Mouse (Mus musculus) effector memory CD4-positive, alpha-beta T cell, adult 5 months (primary cell): ENCODE data around the gene Traf4. TPM values are rescaled to one million over a fixed set of nuclear protein-coding genes. Genes with fewer than 3 reads are reported as not detected.

ENCODE experiments used
- polyA plus RNA-seq: library from polyadenylated mRNA; unstranded; fragments of 100-300 nt; shearing (Covaris generic); gene quantifications from one replicate; pipeline ENCODE4 v1.2.1, GENCODE M21; 2017

Gene Traf4
- 108 TPM for polyA plus RNA-seq

DNA sequence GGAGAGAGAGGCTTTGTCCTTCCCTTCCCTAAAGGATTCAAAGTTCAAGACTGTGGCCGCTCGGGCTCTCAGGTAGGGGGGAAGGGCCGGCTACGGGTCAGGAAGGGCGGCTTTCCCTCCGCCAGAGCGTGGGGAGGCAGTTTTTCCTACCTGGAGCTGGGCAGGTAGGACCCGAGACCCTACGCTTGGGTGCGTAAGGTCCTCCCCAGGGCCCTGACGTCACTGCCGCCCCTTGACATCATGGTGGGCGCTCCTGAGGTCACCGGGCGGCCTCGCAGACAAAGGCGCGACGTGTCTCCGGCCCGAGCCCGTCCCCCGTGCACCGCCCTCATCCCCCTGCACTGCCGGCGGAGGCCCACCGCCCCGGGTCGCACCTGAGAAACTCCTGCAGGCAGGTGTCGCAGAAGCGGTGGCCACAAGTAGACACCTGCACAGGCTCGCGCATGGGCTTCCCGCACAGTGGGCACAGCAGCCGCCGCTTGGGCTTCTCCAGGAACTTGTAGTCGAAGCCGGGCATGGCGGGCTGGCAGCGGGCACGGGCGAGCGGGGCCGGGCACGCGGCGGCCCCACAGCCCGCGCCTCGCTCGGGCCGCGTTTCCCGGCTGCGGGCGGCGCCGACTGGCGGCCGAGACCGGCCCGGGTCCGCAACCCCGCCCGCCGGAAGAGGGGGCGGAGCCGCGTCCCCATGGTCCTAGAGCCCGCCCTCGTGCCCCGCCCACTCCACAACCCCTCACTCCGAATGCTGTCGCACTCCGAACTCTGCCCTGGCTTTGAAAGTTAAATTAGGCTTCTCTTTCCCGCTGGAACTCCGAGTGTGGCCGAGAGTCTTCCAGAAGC, at the start of gene Traf4:
Traf4 (minus strand) TSS at position 666 of the 837 bp plus-strand sequence.

DNA sequence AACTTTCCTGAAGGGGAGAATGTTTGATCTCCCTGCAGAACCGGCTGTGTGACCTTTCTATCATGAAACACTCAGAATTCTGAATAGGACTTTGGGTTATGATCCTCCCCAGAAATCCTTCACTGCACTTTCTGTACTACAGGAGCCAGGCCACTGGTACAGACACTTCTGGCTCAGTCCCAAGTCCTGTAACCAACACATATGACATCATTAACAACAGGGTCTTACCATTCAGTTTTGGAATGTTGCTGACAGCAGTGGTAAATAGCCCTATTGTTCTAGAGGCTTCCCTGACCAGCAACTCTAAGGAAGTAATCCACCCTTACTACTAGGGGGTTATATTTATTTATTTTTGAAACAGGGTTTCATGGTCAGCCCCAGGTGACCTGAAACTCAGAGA, 27.7 kb upstream of the Traf4 start, which contains the start of gene Proca1:
Proca1 (plus strand) TSS at position 280 of the 400 bp plus-strand sequence.

DNA sequence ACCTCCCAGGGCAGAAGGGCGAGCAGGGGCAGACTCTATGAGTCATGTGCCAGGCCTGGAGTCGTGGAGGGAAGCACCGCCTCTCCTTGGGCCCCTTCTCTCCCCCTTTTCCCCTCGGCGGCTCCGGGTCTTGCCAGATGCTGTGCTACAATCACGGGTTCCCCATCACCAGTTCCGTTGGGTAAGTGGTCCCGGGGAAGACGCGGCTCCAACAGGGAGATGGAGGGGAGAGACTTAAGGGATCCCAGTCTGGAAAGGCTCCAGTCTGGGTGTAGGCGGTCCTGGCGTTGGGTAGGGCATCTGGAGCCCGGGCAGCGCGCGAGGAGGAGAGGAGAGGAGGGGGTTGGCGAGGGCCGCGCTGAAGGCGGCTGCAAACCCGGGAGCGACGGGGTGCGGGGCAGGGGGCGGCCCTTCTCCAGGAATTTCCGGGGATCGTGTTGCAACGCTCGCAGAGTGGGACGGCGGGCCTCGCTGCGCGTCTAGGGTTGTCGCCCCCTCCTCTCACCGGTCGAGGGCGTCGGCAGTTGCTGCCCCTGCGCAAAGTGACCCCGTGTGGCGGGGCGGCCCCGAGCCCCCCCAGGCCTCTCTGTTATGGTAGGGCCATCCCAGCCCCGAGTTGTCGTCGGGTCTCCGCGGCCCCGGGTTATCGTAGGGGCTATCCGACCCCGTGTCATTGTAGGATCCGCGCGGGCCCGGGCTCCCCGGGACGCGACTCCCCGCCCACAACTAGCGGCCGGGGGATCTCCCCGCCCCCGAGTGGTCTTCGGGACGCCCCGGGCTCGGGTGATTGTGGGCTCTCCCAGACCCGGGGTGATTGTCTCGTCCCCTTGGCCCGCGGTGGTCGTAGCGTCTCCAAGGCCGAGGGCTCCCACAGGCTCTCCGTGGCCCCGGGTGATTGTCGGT, 23.2 kb upstream of the Traf4 start, which contains the start of gene Rab34:
Rab34 (plus strand) TSS at position 100 of the 903 bp plus-strand sequence.

DNA sequence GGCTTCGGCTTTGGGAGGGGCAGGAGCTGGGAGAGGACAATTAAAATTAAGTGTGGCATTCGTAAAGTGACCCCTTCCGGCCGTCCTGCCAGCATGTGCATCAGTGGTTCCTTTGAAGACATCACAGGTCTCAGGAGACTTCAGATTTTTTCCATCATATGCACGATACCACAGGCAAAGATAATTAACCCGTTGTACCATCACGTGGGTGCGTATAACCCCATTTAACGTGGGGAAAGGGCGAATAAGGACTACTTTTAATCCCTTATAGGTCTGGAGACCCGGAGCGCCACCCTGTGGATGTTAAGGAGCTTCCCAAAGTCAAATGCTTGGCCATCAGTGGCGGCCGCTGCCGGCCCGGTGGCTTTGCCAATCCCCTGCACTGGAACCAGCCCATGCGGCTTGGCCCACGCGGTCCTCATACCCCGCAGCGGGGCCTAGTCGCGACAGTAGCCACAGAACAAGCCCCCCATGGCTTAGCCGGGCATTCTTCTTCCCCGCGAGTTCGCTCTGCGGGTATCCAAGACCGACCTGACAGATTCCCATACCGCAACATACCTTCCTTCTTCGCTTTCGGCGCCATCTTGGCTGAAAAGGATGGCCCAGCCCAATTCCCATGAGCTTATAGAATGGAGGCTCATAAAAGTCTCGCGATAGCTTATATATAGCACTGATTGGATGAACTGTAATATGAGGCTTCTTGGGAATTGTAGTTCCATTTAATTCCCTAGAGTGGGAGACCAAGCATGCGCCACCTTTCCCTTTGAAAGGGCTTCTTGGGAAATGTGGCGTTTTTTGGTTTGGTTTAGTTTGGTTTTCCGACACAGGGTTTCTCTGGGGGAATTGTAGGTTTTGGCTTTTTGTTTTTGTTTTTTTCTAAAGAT, 17.8 kb upstream of the Traf4 start, which contains the start of gene Rpl23a:
Rpl23a (minus strand) TSS at position 624 of the 884 bp plus-strand sequence.

DNA sequence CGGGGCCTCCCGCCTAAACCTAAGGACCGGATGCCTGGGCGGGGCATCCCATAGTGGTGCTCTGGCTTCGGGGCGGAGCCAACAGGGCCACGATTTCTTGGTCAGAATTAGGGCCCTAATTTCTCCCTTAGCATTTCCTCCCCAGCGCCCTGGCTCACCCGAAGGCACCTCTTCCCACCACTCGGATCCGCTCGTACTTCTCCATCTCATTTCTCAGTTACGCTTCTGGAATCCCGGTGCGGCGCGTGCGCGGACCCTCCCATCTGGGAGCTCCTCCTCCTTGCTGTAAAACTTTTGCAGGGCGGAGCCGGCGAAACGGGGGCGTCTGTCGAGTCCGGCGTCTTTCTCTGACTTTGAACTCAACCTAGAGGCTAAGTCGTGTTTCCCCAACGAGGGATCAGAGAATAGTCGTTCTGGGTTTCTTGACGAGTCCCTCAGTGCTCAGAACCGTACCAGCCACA, 11.0 kb upstream of the Traf4 start, which contains the start of the genes Nek8 and Tlcd1:
Nek8 (minus strand) TSS at position 274 of the 461 bp plus-strand sequence.
Tlcd1 (plus strand) TSS at position 310 of the 461 bp plus-strand sequence.

Other genes starting within 250 kb of the Traf4 start
- gene Sez6, start 234.8 kb downstream of the Traf4 start, polyA plus RNA-seq = not detected
- 44.3 TPM for gene Phf12, start 182.8 kb downstream of the Traf4 start, polyA plus RNA-seq
- gene Dhrs13, start 133.3 kb downstream of the Traf4 start, polyA plus RNA-seq = 1.9 TPM
- 23.3 TPM for gene Flot2, start 127.7 kb downstream of the Traf4 start, polyA plus RNA-seq
- gene Eral1, start 85.2 kb downstream of the Traf4 start, polyA plus RNA-seq = 21.6 TPM
- gene Fam222b, start 70.9 kb downstream of the Traf4 start, polyA plus RNA-seq = 17.6 TPM
- gene Nek8, start 11.1 kb upstream of the Traf4 start, polyA plus RNA-seq = 15.5 TPM
- gene Tlcd1, start 11.1 kb upstream of the Traf4 start, polyA plus RNA-seq = 7.0 TPM
- gene Rpl23a, start 18.0 kb upstream of the Traf4 start, polyA plus RNA-seq = 1,692 TPM
- not detected for gene Rab34, start 22.8 kb upstream of the Traf4 start, polyA plus RNA-seq
- gene Proca1, start 27.8 kb upstream of the Traf4 start, polyA plus RNA-seq = not detected
- 104 TPM for gene Sdf2, start 80.2 kb upstream of the Traf4 start, polyA plus RNA-seq
- gene Supt6, start 80.4 kb upstream of the Traf4 start, polyA plus RNA-seq = 42.6 TPM
- 57.5 TPM for gene 2610507B11Rik, start 96.2 kb upstream of the Traf4 start, polyA plus RNA-seq
- not detected for gene BC030499, start 125.3 kb upstream of the Traf4 start, polyA plus RNA-seq
- gene Spag5, start 135.9 kb upstream of the Traf4 start, polyA plus RNA-seq = 1.2 TPM
- 3.8 TPM for gene Aldoc, start 157.4 kb upstream of the Traf4 start, polyA plus RNA-seq
- 65.6 TPM for gene Pigs, start 162.8 kb upstream of the Traf4 start, polyA plus RNA-seq
- gene Unc119, start 177.9 kb upstream of the Traf4 start, polyA plus RNA-seq = 30.0 TPM
- not detected for gene Foxn1, start 221.0 kb upstream of the Traf4 start, polyA plus RNA-seq